Mouse (Mus musculus) regulatory T cell (primary cell): Measurements from ENCODE around the gene Gm17416.

ENCODE experiments used
- in situ Hi-C: fragments of 300-600 bp; cut with MboI, MseI; formaldehyde crosslinking; loops from one replicate; pipeline ENCODE4 v1.15.1; 2025; ENCODE audit warnings: high pct_unique_total_duplicates

The Gm17416 gene

DNA sequence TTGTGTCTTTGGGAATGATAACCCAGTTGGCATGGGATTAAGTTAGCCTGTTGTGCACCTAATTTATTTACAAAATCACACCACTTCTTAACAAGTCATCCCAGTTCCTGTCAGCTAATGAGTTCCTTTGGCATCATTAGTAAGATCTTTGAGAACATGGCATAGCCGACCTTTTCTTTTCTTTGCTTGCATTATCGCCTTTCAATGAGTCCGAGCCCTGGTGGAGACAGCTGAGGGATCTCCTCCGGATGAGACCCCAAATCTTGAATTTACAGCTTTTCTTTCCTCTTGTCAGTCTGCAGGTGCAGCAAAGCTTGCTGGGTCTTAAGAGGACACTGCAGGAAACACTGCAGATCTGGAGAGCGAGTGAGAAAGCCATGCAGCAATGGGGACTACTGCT is at the start of gene Gm17416:
TSS of gene Gm17416 (plus strand) at position 301 of the 400 bp plus-strand sequence.
- in situ Hi-C loops = no loop called here

DNA sequence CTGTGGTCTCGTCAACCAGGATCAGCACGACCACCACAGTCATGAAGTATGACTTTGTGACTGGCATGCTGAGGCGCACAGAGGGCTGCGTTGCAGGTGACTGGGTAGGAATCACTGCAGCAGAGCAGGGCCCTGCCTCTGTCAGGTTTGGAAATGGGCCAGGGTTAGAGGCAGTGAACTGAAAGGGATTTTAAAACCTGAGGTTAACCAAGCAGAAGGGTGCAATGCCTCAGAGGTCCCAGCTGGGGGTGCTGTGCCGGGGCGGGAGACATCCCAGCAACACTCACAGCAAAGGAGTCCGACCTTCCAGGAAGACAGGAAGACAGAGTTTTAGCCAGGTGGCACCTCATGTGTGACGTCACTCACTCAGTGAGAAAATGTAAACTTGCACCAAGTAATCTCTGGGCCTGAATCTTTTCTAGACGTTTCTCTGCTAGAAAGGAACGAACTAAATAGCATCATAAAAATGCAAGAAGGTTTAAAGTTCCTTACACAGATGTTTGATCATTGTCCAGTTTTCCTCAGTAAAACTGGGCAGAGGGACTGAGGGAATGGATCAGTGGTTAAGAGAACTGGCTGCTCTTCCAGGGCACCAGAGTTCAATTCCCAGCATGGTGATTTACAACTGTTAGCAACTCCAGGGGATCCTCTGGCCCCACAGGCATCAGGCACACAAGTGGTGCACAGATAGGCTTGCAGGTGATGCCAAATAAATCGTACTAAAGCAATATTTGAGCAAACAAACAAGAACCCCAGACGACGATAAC is 29.0 kb upstream of the Gm17416 start, which contains the start of gene Defb29:
TSS of gene Defb29 (minus strand) at position 155 of the 767 bp plus-strand sequence.
- in situ Hi-C loops = no loop called here

DNA sequence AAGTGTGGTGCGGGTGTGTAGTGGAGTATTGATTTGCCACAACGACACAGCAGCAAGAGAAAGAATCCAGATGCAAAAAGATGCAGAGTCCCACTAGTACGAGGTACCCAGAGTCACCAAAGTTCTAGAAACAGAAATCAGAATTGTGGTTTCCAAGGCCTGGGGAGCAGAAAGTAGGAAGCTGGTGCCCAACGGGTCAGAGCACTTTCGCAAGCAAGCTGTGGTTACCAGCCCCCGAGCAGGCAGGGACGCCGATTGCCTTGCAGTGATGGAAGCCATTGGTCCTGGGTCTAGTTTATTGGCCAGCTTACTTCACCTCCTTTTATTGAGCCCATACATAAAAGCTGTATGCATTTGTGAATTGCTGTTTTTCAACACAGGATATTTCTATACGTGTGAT is 27.2 kb upstream of the Gm17416 start:
- in situ Hi-C loops = no loop called here

DNA sequence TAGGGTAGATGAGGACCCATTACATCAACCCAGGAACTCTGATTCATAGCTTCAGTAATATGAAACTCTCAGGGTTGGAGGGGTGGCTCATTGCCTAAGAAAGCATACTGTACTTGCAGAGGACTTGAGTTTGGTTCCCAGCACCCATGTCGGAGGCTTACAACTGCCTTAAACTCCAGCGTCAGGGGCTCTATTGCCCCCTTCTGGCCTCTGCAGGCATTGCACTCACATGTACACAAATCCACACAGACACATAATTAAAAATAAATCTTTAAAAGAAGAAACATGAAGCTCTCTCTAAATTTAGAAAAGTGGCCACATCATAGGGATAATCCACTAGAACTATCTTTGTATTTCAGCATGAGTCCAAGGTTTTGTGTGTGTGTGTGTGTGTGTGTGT is 26.2 kb upstream of the Gm17416 start:
- in situ Hi-C loops = no loop called here

DNA sequence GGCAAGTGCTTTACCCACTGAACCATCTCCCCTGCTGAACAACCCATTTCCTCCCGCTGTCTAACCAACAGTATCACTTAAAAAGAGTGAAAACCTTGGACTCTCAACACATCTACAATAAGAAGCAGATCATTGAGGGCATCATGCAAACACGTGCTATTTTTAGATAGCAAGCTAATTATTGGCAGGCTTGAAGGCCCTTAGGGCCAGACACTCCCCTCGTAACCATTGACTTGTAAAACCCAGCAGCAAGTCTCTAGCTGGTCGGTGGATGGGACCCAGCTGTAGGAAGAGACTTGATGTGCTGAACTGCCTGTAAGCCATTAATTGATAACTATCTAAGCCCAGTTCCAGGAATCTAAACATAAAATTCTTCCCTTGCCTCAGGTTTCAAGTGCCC is 25.7 kb upstream of the Gm17416 start:
- in situ Hi-C loops = no loop called here

DNA sequence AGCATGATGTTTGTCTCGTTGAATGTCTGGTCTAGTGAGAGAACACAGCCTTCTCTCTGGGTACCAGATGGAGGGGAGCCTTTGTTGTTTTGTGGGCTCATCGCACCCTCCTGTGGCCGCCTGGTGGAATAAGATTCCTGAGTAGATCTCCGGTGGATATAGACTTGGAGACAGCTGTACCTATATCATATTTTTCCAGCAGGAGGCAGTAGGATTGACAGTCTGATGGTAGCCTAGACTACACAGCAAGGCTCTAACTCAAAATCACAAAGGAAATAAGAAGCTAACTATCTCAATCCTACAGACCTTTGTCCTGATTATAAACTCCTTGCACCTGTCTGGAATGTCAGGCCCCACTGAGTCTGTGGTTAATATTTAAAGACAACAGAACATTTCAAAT is 24.4 kb upstream of the Gm17416 start:
- in situ Hi-C loops = no loop called here

DNA sequence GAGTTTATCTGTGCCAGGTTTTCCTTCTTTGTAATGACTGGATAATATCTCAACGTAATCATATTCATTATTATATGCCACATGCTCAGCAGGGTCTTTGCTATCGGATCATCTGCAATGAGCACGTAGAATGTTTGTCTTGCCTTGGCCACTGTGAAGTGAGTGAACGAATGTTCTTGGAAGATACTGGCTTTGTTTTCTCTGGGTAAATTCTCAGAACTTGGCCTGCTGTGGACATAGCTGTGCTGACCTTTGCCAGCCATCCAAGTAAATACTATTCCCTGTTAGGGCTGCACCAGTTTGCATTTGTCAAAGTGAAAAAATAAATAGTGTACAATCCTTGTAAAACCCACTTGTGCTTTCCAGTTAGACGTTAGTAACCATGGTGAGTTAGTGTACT is 21.0 kb upstream of the Gm17416 start:
- in situ Hi-C loops = no loop called here

DNA sequence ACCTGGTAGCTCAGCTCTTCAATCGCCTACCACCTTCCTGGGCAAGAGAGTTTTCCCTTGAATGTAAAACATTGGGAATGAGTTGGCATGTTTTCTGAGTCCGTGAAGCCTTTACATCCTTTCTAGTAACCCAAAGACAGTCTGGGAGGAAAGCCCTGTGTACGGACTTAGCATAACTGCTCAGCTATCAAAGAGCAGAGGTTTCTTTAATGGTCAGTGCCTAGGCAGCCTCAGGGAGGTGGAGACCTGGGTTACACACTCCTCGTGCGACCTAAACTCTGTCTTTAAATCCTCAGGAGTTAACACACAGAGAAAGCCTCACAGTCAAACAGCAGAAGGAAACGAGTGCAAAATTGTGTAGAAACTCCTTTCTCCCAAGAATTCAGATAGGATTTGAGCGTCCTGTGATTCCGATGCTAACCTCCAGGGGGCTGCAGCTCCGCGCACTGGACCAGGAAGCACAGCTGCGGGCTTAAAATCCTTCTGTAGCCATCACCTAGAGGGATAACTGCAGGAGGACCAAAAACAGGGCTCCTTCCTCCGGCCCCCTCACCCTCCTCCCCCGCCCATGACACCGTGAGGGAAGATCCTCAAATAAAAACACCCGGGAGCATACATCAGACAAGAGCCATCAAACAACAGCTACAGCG is 15.2 kb upstream of the Gm17416 start:
- in situ Hi-C loops = no loop called here

DNA sequence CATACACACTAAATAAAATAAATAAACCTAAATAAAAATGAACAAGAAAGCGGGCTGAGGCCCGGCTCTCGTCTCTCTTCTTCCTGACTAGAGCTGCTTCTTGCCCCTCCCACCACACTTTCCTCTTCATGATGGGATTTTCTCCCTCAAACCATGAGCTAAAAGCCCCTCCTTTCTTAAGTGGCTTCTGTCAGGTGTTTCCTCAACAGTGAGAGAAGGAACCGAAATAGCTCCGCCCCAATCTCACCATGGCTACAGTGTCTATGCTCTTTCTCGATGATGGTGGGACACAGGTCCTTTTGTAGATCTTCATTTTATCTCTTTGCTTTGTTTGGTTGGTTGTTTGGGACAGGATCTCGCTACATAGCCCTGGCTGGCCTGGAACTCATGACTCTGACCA is 12.5 kb upstream of the Gm17416 start:
- in situ Hi-C loops = no loop called here

DNA sequence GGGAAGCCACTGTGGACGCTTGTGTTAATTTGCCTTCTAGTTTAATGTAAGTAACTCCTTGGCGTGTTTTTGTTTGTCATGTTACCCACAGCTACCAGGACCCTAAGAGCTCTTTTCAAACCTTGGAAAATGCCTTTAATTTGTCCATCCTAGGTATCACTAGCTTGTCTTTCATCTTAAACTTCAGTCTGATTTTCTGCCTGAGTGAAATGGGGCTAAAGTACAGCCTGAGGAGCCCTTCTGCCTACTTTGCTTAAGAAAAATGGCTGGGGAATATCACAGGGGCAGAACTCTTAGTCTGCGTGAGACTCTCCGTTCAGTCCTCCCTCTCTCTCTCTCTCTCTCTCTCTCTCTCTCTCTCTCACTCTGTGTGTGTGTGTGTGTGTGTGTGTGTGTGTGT is 743 bp downstream of the Gm17416 start:
- in situ Hi-C loops = no loop called here

DNA sequence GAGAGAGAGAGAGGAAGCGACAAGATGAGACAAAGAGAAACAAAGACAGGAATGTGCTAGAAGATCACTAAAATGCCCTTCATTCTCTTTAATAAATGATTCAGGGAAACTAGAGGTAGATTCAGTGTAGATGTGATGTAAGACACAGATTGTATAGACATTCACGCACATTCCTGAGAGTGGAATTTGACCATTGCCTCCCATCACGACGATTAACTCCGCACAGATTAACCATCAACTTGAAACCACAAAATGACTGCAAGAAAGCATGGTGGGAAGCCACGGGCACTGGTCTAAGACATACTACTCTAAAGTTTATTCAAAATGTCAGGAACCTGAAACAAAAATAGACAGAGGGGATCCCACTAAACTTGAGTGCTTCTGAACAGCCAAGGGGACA is 1.2 kb downstream of the Gm17416 start:
- in situ Hi-C loops = no loop called here

DNA sequence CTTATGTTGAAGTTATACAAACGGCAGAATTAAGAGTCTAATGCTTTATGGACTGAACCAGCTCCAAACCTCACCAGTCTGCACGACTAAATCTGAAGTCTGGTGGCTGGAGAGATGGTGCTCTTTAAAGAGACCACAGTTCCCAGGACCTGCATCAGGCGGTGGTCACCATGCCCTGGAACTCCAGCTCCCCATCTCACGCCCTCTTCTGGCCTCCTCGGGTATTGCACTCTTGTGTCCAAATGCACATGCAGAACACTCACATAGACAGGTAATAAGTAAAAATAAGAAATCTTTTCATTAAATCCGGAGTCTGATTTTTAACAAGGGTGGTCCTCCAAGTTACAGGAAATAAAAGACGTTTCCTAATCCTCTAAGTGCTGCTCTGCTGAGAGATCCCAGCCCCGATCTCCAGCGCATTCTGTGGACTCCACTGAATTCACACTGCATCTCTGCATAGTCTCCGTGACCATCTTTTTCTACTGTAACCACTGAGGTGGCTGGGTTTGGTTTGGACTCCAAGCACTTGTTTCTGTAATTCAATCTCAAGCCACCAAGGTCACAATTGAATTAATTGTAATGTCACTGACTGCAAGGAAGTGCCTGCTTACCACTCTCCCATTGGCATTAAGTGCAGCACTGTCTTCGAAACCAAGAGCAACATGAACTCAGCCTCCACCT is 3.1 kb downstream of the Gm17416 start, which contains the start of gene Defb21:
TSS of gene Defb21 (plus strand) at position 631 of the 681 bp plus-strand sequence.
- in situ Hi-C loops = no loop called here

DNA sequence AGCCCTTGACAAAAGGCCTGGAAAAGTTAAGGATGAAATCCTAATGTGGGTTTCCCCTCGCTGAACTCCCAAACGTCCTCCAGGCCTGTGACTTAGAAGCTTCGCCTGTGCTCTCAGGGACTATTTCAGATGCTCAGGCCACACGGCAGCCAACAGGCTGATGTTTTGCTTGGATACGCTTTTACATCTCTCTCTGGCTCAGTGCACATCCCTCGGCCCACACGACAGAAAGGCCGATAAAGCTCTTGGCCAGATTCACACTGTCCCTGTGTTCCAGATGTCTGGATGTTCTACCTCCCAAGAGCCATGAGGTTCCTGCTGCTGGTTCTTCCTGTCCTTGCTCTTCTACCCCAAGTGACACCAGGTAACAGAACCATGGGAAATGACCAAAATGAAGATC is 4.3 kb downstream of the Gm17416 start:
- in situ Hi-C loops = no loop called here

DNA sequence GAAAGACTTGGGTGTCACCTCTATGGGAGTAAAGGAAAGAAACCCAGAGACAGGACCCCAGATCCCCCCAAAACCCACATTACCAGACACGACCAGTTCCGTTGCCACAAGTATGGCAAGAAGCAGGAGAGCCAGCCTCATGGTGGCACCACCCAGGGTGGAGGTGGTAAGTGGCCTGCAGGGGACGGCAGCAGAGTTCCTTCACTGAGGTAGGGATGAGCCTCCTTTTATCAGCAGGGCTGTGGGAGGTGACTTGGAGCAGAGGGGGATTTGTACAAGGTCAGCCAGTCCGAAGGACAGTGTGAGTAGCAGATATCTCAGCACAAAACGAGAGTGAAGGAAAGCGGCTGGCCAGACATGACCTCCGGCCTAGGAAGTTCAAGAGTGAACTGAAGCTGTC is 11.0 kb downstream of the Gm17416 start, which contains the start of gene Defb19:
TSS of gene Defb19 (minus strand) at position 206 of the 400 bp plus-strand sequence.
- in situ Hi-C loops = no loop called here

DNA sequence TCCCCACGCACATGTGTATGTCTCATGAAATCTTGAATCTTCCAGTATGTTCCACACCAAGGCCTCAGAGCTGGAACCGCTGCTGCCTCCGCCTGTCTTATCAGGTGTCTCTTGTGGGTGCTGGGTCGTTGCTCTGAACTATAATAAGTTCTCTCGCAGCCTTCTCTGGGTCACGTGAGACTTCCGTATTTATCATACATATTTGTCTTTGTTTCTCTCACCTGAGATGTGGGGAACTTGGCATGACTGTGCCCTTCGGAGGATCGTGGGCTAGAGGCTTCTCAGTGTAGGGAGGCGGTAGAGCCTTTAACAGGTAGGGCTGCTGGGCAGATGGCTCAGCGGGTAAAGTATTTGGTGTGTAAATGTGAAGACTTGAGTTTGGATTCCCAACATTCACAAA is 11.5 kb downstream of the Gm17416 start:
- in situ Hi-C loops = no loop called here

DNA sequence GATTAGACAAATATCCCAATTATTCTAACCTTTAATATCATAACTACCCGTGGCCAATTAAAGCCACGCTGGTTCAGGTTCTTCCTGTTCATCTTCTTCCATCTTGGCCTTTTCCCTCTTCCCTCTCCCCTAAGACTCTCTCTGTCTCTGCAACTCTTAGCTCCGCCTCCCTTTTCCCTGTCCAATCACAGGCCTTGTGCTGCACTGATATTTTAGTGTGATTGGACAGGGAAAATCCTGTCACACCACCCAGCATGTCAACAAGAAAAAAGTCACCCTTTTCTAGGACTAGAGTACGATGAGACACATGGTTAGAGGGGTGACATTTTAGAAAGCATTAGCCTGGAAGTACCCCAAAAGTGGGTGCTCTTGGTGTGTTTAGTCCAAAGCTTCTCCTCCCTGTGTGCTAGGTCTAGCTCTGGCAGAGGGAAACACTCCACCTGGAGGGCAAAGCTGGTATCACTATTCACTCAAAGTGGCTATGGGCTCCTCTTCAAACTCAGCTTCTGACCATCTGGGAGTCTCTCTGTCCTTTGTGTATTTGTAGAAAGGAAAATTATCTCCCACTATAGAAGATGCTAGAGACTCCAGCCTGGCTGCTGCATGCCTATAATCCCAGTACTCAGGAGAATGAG is 17.9 kb downstream of the Gm17416 start:
- in situ Hi-C loops = no loop called here

DNA sequence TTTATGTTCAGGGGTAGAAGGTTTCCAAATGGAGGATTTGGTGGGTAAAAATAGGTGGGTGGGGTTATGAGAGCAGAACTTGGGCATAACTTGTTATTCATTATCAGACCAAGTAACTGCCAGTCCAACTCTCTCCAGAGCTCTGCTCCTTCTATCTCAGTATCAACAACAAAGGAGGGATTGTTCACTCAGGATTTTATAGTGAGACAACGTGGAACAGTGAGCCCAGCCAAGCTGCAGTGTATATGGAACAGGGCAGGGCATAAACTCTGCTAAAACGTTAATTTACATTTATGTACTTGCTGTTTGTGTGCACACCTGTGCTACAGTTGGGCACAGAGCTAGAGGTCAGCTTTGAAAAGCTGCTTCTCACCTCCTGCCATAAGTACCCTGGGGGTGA is 19.3 kb downstream of the Gm17416 start:
- in situ Hi-C loops = no loop called here

DNA sequence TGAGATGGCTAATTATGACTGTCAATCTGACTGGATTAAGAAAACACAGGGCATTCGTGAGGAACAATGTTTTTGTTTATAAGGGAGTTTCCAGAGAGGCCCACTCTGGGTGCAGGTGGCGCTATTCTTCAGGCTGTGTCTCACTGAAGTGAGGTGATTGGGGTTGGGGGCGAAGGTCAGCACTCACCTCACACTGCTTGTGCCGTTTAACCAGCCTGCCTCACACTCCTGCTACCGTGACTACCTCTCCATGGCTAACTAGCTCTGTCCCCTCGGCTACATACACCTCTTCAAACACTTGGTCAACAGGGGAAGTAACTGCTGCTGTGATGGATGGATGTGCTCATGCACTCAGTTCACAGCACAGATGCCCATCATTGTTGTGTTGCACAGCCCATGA is 19.9 kb downstream of the Gm17416 start:
- in situ Hi-C loops = no loop called here

DNA sequence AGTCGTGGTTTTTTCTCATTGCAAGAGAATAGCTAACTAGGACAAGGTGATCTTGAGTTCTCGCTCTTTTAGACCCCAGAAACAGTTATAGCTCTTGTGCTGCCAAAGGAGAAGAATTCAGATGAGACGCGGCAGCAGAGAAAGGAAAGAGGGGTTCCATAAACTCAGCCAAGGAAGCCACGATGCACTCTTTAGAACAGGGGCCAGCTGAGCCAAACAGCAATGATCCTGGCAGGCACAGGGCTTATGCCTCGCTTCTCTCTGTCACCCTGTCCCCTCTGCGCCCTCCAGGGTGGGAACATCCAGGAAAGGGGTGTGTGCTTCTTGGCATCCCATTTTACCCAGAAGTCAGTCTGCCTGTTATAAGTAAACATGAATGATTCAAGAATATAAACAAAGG is 30.2 kb downstream of the Gm17416 start, which contains the start of gene Defb45:
TSS of gene Defb45 (minus strand) at position 101 of the 400 bp plus-strand sequence.
- in situ Hi-C loops = no loop called here

DNA sequence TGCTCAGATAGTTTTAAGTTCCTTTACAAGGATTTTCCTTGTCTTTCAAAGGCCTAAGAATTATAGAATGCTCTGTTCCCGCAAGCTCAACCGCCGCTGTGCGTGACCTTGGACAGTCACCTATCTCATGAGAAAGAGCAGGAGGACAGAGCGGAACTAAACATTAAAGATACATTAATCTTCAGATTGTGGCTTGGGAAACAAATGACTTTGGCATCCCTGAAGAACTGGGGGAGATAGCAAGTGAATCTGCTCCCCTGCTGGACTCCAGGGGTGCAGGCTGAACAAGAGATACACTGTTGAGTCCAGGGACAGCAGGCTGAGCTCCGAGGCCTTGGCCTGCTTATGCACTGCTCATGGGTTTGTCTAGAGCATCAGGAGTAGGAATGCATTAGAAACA is 30.9 kb downstream of the Gm17416 start:
- in situ Hi-C loops = no loop called here

DNA sequence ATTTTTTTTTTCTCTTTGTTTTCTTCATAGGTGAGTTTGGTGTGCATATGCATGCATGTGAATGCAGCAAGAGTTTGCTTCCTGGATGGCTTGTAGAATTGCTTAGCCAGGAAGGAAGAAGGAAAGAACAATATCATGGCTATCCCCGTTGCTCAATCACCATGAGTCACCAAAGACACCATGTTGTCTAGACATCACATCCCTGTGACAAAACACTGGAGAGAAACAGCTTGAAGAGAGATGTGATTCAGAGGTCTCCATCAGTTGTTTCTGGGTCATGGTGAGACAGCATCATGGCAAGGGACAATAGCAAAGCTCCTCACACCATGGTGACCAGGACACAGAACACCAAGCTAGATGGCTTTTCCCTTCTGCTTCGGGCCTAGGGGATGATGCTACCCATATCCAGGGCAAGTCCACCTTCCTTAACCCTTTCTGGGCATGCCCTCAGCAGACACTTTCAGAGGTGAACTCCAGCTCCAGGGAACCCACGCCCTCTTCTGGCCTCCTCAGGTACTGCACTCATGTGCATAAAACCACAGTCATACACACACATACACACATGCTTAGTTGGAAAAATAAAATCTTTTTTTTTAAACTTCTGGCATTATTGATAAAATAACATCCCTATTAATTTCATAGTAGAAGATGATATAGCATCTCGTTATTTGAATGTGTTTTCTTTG is 32.3 kb downstream of the Gm17416 start:
- in situ Hi-C loops = no loop called here
